Mouse (Mus musculus): ENCODE measurements at regions not wholly inside any gene's neighbourhood (a gene's known extent, or its start where the extent isn't known, plus 50 kb on each side); places are given as distances from the start of the nearest gene placed in this dataset.

DNA sequence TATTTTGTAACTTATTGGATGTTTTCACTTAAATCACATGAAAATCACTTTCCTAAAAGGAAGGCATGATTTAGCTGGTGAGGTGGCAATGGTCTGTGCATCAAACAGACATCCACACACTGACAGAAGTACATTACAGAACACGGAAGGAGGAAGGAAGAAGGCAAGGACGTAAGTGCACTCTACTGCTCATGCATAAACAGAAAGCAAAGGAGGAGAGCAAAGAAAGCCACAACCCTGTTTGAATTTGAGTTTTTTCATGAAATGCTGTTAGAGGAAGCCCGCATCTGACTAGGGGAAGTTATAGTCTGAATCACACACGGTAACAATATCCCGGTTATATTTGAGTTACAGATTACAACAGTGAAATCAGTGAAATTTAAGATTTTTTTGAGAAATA, 208.4 kb downstream of the Gm11146 start:
- no peak overlapping the region for H3K27ac ChIP-seq (ENCODE audit: insufficient read depth, low read length)
- 94% methylated on average over 5 of the region's 5 CpGs for WGBS
- TF ChIP-seq POLR2A (IDR thresholded peaks at IDR 0.05; ENCODE audit: borderline replicate concordance, insufficient read depth, low read length): no peak
- TF ChIP-seq CTCF (IDR thresholded peaks at IDR 0.05; ENCODE audit: borderline replicate concordance, insufficient read depth, low read depth, low read length): no peak
- no peak overlapping the region for H3K4me3 ChIP-seq (replicated peaks; ENCODE audit: insufficient read depth, low read depth, low read length)
- H3K4me1 ChIP-seq (ENCODE audit: control insufficient read depth, insufficient read depth, low read length): no peaks in the 10 kb centered on the region
- no peaks in the 10 kb centered on the region for H3K27me3 ChIP-seq (ENCODE audit: control insufficient read depth, insufficient read depth, low read length)
- no peak for DNase-seq

DNA sequence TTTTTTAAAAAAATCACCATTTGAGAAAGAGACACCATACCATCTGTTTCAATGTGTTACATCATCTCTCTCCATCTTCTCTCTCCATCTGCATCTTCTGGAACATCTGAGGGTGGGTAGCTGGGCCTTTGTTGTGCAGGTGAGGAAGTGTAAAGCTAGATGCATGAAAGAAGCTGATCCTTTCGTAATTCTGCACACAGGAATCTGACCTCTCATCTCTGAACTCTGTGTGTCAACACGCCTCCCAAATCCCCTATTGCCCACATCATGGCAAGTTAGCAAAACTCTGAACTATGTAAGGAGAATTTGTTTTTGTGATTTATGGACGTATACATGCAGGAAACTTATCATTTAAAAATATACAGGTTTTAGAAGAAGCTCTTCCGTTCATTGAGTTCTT, 209.7 kb downstream of the Gm11146 start:
- Histone ChIP-seq H3K27me3 (ENCODE audit: control insufficient read depth, insufficient read depth, low read length) (no peaks in the 10 kb centered on the region), H3K27ac (ENCODE audit: insufficient read depth, low read length) (no peak overlapping the region), H3K4me3 (replicated peaks; ENCODE audit: insufficient read depth, low read depth, low read length) (no peak overlapping the region), H3K4me1 (ENCODE audit: control insufficient read depth, insufficient read depth, low read length) (no peaks in the 10 kb centered on the region)
- no peak for TF ChIP-seq CTCF (IDR thresholded peaks at IDR 0.05; ENCODE audit: borderline replicate concordance, insufficient read depth, low read depth, low read length)
- TF ChIP-seq POLR2A (IDR thresholded peaks at IDR 0.05; ENCODE audit: borderline replicate concordance, insufficient read depth, low read length): no peak
- WGBS: 86% methylated on average over 4 of the region's 4 CpGs
- DNase-seq: no peak

DNA sequence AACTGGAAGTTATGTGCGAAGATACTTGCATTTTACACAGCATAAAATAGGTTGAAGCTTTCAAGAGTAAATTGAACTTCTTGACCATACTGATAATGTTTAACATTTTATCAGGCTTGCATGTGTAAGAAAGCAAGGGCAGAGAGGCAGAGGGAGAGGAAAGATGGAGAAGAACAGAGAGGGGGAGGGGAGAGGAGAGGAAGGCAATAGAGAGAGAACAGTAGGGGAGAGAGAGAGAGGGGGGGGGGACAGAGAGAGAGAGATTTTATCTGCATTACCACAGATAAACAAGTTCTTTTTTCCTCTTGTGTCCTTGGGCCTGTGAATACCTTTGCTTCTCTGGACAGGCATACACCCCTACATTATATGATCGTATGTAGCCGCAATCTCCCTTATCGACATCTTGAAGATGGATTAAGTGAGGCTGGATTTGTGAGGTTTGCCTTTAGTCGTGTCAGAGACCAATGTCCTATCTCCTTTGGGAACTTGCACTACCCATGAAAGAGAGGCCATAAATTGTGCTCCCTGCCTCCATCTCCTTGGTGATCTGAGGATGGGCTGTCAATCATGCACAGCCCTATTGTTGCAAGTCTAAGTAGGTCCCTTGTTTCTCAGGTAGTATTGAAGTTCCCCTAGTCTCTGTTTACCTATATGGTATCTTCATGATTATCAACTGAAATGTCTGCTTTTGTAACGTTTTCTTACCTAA, 217.7 kb downstream of the Gm11146 start:
- no peak for DNase-seq
- Histone ChIP-seq H3K27me3 (ENCODE audit: control insufficient read depth, insufficient read depth, low read length) (no peaks in the 10 kb centered on the region), H3K4me3 (replicated peaks; ENCODE audit: insufficient read depth, low read depth, low read length) (no peak overlapping the region), H3K4me1 (ENCODE audit: control insufficient read depth, insufficient read depth, low read length) (no peaks in the 10 kb centered on the region), H3K27ac (ENCODE audit: insufficient read depth, low read length) (no peak overlapping the region)
- TF ChIP-seq POLR2A (IDR thresholded peaks at IDR 0.05; ENCODE audit: borderline replicate concordance, insufficient read depth, low read length): no peak
- TF ChIP-seq CTCF (IDR thresholded peaks at IDR 0.05; ENCODE audit: borderline replicate concordance, insufficient read depth, low read depth, low read length): no peak
- WGBS: 69% methylated on average over 6 of the region's 6 CpGs

DNA sequence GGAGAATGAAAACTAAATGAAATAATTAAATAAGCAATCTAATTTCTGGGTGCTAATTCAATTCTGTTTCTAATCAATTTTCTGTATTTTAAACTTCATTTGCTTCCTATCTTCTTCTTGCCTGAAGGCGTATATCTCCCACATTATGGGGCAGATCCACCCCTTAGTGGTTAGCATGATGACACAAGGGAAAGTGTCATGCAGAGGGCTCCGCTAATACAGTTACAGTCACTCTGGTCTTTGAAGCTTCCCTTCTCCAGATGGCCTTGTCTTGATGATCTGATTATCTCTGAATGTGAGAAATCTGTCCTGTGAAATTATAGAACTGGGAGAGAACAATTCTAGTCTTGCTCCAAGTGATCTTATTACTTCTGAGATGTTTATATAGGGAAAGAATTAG, 219.1 kb downstream of the Gm11146 start:
- no peak overlapping the region for H3K27ac ChIP-seq (ENCODE audit: insufficient read depth, low read length)

DNA sequence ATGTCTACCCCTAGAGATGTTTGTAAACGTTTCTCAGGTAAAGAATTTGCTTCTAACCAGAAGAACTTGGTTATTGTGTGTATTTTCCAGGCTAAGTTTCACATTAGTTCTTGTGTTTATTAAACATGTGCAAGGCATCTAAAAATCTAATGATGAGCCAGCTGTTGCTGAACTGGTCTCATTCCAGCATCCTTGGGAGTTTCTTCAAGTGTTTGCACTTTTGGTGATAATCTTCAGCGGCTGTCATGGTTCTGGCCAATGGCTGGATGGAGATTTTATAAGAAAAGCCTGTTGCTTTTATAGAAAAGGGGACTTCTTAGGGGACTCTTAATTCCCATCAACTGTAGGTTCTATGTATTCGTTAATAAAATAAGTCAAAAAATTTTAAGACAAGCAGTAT, 229.1 kb downstream of the Gm11146 start:
- H3K4me1 ChIP-seq (ENCODE audit: control insufficient read depth, insufficient read depth, low read length): no peaks in the 10 kb centered on the region
- no peak overlapping the region for H3K4me3 ChIP-seq (replicated peaks; ENCODE audit: insufficient read depth, low read depth, low read length)
- 88% methylated on average over 3 of the region's 3 CpGs for WGBS
- DNase-seq: no peak
- no peak for TF ChIP-seq POLR2A (IDR thresholded peaks at IDR 0.05; ENCODE audit: borderline replicate concordance, insufficient read depth, low read length)
- no peak for TF ChIP-seq CTCF (IDR thresholded peaks at IDR 0.05; ENCODE audit: borderline replicate concordance, insufficient read depth, low read depth, low read length)
- H3K27ac ChIP-seq (ENCODE audit: insufficient read depth, low read length): no peak overlapping the region
- H3K27me3 ChIP-seq (ENCODE audit: control insufficient read depth, insufficient read depth, low read length): no peaks in the 10 kb centered on the region

More for the DNA sequence above, 219.1 kb downstream of the Gm11146 start:
- peak in 1 of 2 experiments; percentile 19 for DNase-seq
- Histone ChIP-seq H3K4me3 (replicated peaks; ENCODE audit: insufficient read depth, low read depth, low read length) (no peak overlapping the region), H3K4me1 (ENCODE audit: control insufficient read depth, insufficient read depth, low read length) (no peaks in the 10 kb centered on the region), H3K27me3 (ENCODE audit: control insufficient read depth, insufficient read depth, low read length) (no peaks in the 10 kb centered on the region)
- no peak for TF ChIP-seq POLR2A (IDR thresholded peaks at IDR 0.05; ENCODE audit: borderline replicate concordance, insufficient read depth, low read length)
- no peak for TF ChIP-seq CTCF (IDR thresholded peaks at IDR 0.05; ENCODE audit: borderline replicate concordance, insufficient read depth, low read depth, low read length)
- 82% methylated on average over 2 of the region's 2 CpGs for WGBS

DNA sequence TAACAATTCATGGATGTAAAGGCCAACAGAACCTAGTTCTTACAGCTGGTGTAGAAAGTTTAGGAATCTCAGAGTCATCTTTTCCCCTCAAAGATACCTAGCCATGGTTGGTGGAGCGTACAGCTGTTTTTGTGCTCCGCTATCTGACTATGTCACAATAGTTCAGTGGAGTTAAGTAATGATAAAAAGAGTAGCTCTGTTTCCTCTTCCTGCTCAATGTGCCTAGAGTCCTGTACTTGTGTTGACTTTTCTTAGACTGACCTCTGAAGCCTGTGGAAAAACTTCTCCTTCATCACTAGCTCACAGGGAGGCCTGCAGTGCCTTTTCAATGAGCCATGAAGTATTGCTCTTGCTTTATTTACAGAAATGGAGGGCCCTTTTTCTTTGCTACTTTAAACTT, 232.1 kb downstream of the Gm11146 start:
- TF ChIP-seq POLR2A (IDR thresholded peaks at IDR 0.05; ENCODE audit: borderline replicate concordance, insufficient read depth, low read length): no peak
- no peak for TF ChIP-seq CTCF (IDR thresholded peaks at IDR 0.05; ENCODE audit: borderline replicate concordance, insufficient read depth, low read depth, low read length)
- no peaks in the 10 kb centered on the region for H3K27me3 ChIP-seq (ENCODE audit: control insufficient read depth, insufficient read depth, low read length)
- no peak overlapping the region for H3K4me3 ChIP-seq (replicated peaks; ENCODE audit: insufficient read depth, low read depth, low read length)
- DNase-seq: no peak
- H3K27ac ChIP-seq (ENCODE audit: insufficient read depth, low read length): no peak overlapping the region
- WGBS: 94% methylated on average over 2 of the region's 2 CpGs
- H3K4me1 ChIP-seq (ENCODE audit: control insufficient read depth, insufficient read depth, low read length): no peaks in the 10 kb centered on the region

DNA sequence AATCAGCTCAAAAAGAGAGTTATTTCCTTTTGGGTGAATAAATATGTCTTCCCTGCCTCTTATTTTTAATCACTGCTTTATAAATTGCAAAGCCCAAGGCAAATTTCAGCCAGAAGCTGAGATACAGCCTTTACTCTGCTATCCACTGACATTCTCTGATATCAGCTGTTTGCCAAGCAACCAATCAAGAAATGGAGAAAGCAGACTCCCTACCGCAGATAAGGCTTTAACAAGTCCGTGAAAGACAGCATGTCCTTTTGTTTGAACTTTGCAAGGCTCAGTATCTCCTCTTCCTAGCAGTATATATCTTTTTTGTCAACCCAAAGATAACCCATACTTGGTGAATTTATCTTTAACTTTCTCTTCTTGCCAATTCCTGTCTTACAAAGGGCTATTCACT, 236.6 kb downstream of the Gm11146 start:
- no peak for TF ChIP-seq CTCF (IDR thresholded peaks at IDR 0.05; ENCODE audit: borderline replicate concordance, insufficient read depth, low read depth, low read length)
- TF ChIP-seq POLR2A (IDR thresholded peaks at IDR 0.05; ENCODE audit: borderline replicate concordance, insufficient read depth, low read length): no peak
- H3K4me3 ChIP-seq (replicated peaks; ENCODE audit: insufficient read depth, low read depth, low read length): no peak overlapping the region
- no peaks in the 10 kb centered on the region for H3K4me1 ChIP-seq (ENCODE audit: control insufficient read depth, insufficient read depth, low read length)
- no peak for DNase-seq
- no peaks in the 10 kb centered on the region for H3K27me3 ChIP-seq (ENCODE audit: control insufficient read depth, insufficient read depth, low read length)
- WGBS: 56% methylated on average over 2 of the region's 2 CpGs
- no peak overlapping the region for H3K27ac ChIP-seq (ENCODE audit: insufficient read depth, low read length)

DNA sequence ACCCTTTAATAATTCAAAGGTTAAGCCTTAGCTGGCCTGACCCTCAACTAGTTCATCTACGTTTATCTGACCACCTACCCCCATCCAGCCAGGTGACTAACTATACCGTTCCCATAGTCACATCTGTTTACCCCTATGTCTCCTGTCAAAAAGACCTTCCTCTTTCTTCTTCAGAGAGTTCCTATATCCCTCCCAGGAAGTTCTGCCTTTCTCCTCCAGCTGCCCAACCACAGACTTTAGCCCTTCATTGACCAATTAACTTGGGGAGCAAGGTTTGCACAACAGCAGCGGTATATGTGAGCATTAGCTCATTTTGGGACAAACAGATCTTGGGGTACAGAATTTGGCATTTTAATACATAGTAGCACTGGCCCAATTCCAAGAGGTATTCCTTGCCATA, 237.5 kb downstream of the Gm11146 start:
- DNase-seq: no peak

More for the DNA sequence above, 237.5 kb downstream of the Gm11146 start:
- 92% methylated on average over 3 of the region's 3 CpGs for WGBS
- H3K27ac ChIP-seq (ENCODE audit: insufficient read depth, low read length): no peak overlapping the region
- H3K4me1 ChIP-seq (ENCODE audit: control insufficient read depth, insufficient read depth, low read length): no peaks in the 10 kb centered on the region
- no peak overlapping the region for H3K4me3 ChIP-seq (replicated peaks; ENCODE audit: insufficient read depth, low read depth, low read length)
- TF ChIP-seq POLR2A (IDR thresholded peaks at IDR 0.05; ENCODE audit: borderline replicate concordance, insufficient read depth, low read length) (no peak), CTCF (IDR thresholded peaks at IDR 0.05; ENCODE audit: borderline replicate concordance, insufficient read depth, low read depth, low read length) (no peak)
- no peaks in the 10 kb centered on the region for H3K27me3 ChIP-seq (ENCODE audit: control insufficient read depth, insufficient read depth, low read length)
